Mouse (Mus musculus) hindbrain, embryonic 14.5 days (tissue): ENCODE results near the gene Vav1. TPM values are rescaled to one million over a fixed set of nuclear protein-coding genes. Genes with fewer than 3 reads are reported as not detected.

Experiments
- ATAC-seq: fragments of 200-750 bp; cut with Nextera tagmentation; 2 replicates; pipeline ENCODE4 v1.8.0; 2017; ENCODE audit warnings: moderate number of reproducible peaks, mild to moderate bottlenecking, moderate TSS enrichment, moderate library complexity; ENCODE audit not compliant: low FRiP score
- DNase-seq: peaks from one replicate; pipeline ENCODE4 v3.0.0-alpha.2; 2015; ENCODE audit warnings: low spot score
- H3K27ac ChIP-seq: fragments of 300-500 bp; sonication (generic); 2 replicates; pipeline ENCODE4 v1.5.1; 2014; ENCODE audit warnings: mild to moderate bottlenecking, moderate library complexity
- H3K27me3 ChIP-seq: fragments of 300-500 bp; sonication (generic); 2 replicates; pipeline ENCODE4 v1.6.1; 2014; ENCODE audit warnings: mild to moderate bottlenecking, low read length, mixed read lengths; ENCODE audit not compliant: control insufficient read depth, insufficient read depth
- H3K36me3 ChIP-seq: fragments of 300-500 bp; sonication (generic); replicated peaks from 2 replicates; pipeline ENCODE4 v1.6.1; 2014; ENCODE audit not compliant: control insufficient read depth, insufficient read depth
- H3K4me1 ChIP-seq: fragments of 300-500 bp; sonication (generic); replicated peaks from 2 replicates; pipeline ENCODE4 v1.6.1; 2014; ENCODE audit warnings: antibody characterized with exemption, low read length, mixed read lengths; ENCODE audit not compliant: control insufficient read depth, insufficient read depth
- H3K4me2 ChIP-seq: fragments of 300-500 bp; sonication (generic); replicated peaks from 2 replicates; pipeline ENCODE4 v1.6.1; 2014; ENCODE audit warnings: mild to moderate bottlenecking, moderate library complexity
- H3K4me3 ChIP-seq: fragments of 300-500 bp; sonication (generic); replicated peaks from 2 replicates; pipeline ENCODE4 v1.5.1; 2014; ENCODE audit warnings: mild to moderate bottlenecking, low read length
- H3K9ac ChIP-seq: fragments of 300-500 bp; sonication (generic); 2 replicates; pipeline ENCODE4 v1.6.1; 2014
- H3K9me3 ChIP-seq: fragments of 300-500 bp; sonication (generic); 2 replicates; pipeline ENCODE4 v1.6.1; 2016; ENCODE audit warnings: low read length; ENCODE audit not compliant: control insufficient read depth
- WGBS: fragments of 180-500 bp; shearing (Covaris S2); extraction: QIAGEN DNeasy Blood & Tissue Kit; methylation state at CpG from one replicate; pipeline ENCODE4 v1.1.7; 2014; 5-methylcytosine and 5-hydroxymethylcytosine counted together
- polyA plus RNA-seq: library from polyadenylated mRNA; unstranded; fragments of >200 nt; fragmentation: Nextera tagmentation; extraction: Ambion mirVana; gene quantifications from 2 replicates; pipeline ENCODE4 v1.2.1, GENCODE M21; 2014

Gene Vav1
- polyA plus RNA-seq, 1 experiment from 2014 or later, result 1.7 TPM

GRCm38 (mm10) chr17:57351107-57351506 is 72.2 kb downstream of the Vav1 start:
- 89% methylated on average over 9 of the region's 9 CpGs for WGBS
- no peak overlapping the region for H3K4me3 ChIP-seq
- H3K27ac ChIP-seq, result no peak overlapping the region
- H3K4me1 ChIP-seq, result no peaks in the 10 kb centered on the region
- no peak overlapping the region for H3K9ac ChIP-seq
- H3K36me3 ChIP-seq, result no peaks in the 10 kb centered on the region
- H3K27me3 ChIP-seq, result no peaks in the 10 kb centered on the region
- H3K9me3 ChIP-seq, result no peaks in the 10 kb centered on the region
- ATAC-seq (no peak), DNase-seq (no peak)
- H3K4me2 ChIP-seq, result no peak overlapping the region

- H3K27me3 ChIP-seq, result no peaks in the 10 kb centered on the region
- no peak within 1 kb of the TSS for H3K27ac ChIP-seq
- H3K9ac ChIP-seq, result no peak within 1 kb of the TSS
- WGBS, result 10% methylated on average over 1 of the region's 1 CpGs
- no peak for DNase-seq
- ATAC-seq, result no peak
- H3K4me1 ChIP-seq, result no peaks in the 10 kb centered on the region
- H3K4me2 ChIP-seq, result no peak within 1 kb of the TSS
- no peak within 1 kb of the TSS for H3K4me3 ChIP-seq
- no peaks in the 10 kb centered on the region for H3K9me3 ChIP-seq
- H3K36me3 ChIP-seq, result no peaks in the 10 kb centered on the region
Observed at GRCm38 (mm10) chr17:57358441-57358840, 79.5 kb downstream of the Vav1 start, which contains the start of gene Adgre1. Gene Adgre1, plus strand, starts transcription at chr17:57358691.

GRCm38 (mm10) chr17:57359485-57360241 is 80.8 kb downstream of the Vav1 start:
- H3K27ac ChIP-seq, result no peak overlapping the region
- H3K36me3 ChIP-seq, result no peaks in the 10 kb centered on the region
- no peaks in the 10 kb centered on the region for H3K9me3 ChIP-seq
- no peaks in the 10 kb centered on the region for H3K4me1 ChIP-seq
- DNase-seq (no peak), ATAC-seq (no peak)
- H3K4me3 ChIP-seq, result no peak overlapping the region
- no peak overlapping the region for H3K4me2 ChIP-seq
- 91% methylated on average over 11 of the region's 11 CpGs for WGBS
- H3K27me3 ChIP-seq, result no peaks in the 10 kb centered on the region
- H3K9ac ChIP-seq, result no peak overlapping the region

Other genes starting within 250 kb of the Vav1 start
- 36.0 and 38.1 TPM in 2 replicates for gene Khsrp, start 247.6 kb upstream of the Vav1 start, polyA plus RNA-seq
- not detected in 2 replicates for gene Slc25a41, start 237.4 kb upstream of the Vav1 start, polyA plus RNA-seq
- 4.0 and 4.2 TPM in 2 replicates for gene Crb3, start 220.0 kb upstream of the Vav1 start, polyA plus RNA-seq
- 40.6 and 46.8 TPM in 2 replicates for gene Slc25a23, start 219.2 kb upstream of the Vav1 start, polyA plus RNA-seq
- gene Dennd1c, start 200.6 kb upstream of the Vav1 start, polyA plus RNA-seq, result 2.8 and 3.6 TPM in 2 replicates
- 312 and 331 TPM in 2 replicates for gene Tubb4a, start 191.3 kb upstream of the Vav1 start, polyA plus RNA-seq
- 5.6 and 6.2 TPM in 2 replicates for gene Tnfsf9, start 173.8 kb upstream of the Vav1 start, polyA plus RNA-seq
- 1.5 and 1.7 TPM in 2 replicates for gene Cd70, start 129.3 kb upstream of the Vav1 start, polyA plus RNA-seq
- 0.13 TPM in 1 of 2 replicates, not detected in the other for gene Tnfsf14, start 84.9 kb upstream of the Vav1 start, polyA plus RNA-seq
- gene C3, start 51.0 kb upstream of the Vav1 start, polyA plus RNA-seq, result 2.0 and 2.7 TPM in 2 replicates
- 22.1 and 24.3 TPM in 2 replicates for gene Gpr108, start 30.7 kb upstream of the Vav1 start, polyA plus RNA-seq
- gene Trip10, start 29.6 kb upstream of the Vav1 start, polyA plus RNA-seq, result 9.5 and 10.1 TPM in 2 replicates
- gene Adgre1, start 79.6 kb downstream of the Vav1 start, polyA plus RNA-seq, result 4.9 and 5.5 TPM in 2 replicates